Mouse (Mus musculus) c-Kit-positive CD71-negative TER-119-negative erythroid progenitor cells, embryonic 14.5 days (primary cell): ENCODE results near the gene Tmem265.
A peak's percentile ranks its signal among the peaks of the same experiment; 100 is the strongest.

Experiments
- DNase-seq: peaks from one replicate; pipeline ENCODE4 v3.0.0-alpha.2; 2013; ENCODE audit warnings: low read depth

Tmem265 gene

GRCm38 (mm10) chr7:127561340-127561858 lies at the start of gene Tmem265:
Gene Tmem265 (plus strand): TSS chr7:127561390.
- no peak for DNase-seq

GRCm38 (mm10) chr7:127511808-127512230 lies 49.4 kb upstream of the Tmem265 start, which contains the start of gene Srcap:
Gene Srcap (plus strand): TSS chr7:127511983.
- peak; percentile 92 for DNase-seq

- peak; percentile 89 for DNase-seq
Observed at GRCm38 (mm10) chr7:127512231-127513015, 48.8 kb upstream of the Tmem265 start.

GRCm38 (mm10) chr7:127513016-127513390 lies 48.2 kb upstream of the Tmem265 start:
- DNase-seq = peak; percentile 22

GRCm38 (mm10) chr7:127513781-127514180 lies 47.4 kb upstream of the Tmem265 start:
- DNase-seq = no peak

GRCm38 (mm10) chr7:127515846-127516245 lies 45.3 kb upstream of the Tmem265 start:
- DNase-seq = no peak

GRCm38 (mm10) chr7:127516344-127516743 lies 44.8 kb upstream of the Tmem265 start:
- DNase-seq = no peak

GRCm38 (mm10) chr7:127519284-127519683 lies 41.9 kb upstream of the Tmem265 start, which contains the start of gene Gm42715:
Gene Gm42715 (plus strand): TSS chr7:127519584.
- DNase-seq = no peak

- DNase-seq = no peak
Observed at GRCm38 (mm10) chr7:127541671-127542070, 19.5 kb upstream of the Tmem265 start.

GRCm38 (mm10) chr7:127549116-127549835 lies 11.9 kb upstream of the Tmem265 start:
- no peak for DNase-seq

GRCm38 (mm10) chr7:127551558-127551957 lies 9.6 kb upstream of the Tmem265 start:
- no peak for DNase-seq

- no peak for DNase-seq
Observed at GRCm38 (mm10) chr7:127560580-127560979, 610 bp upstream of the Tmem265 start.

- DNase-seq = no peak
Observed at GRCm38 (mm10) chr7:127564381-127565150, 3.4 kb downstream of the Tmem265 start.

- peak; percentile 88 for DNase-seq
Observed at GRCm38 (mm10) chr7:127572895-127573471, 11.8 kb downstream of the Tmem265 start, which contains the start of gene Phkg2. Gene Phkg2 (plus strand): TSS chr7:127573340.

GRCm38 (mm10) chr7:127573503-127574008 lies 12.4 kb downstream of the Tmem265 start:
- DNase-seq = no peak

GRCm38 (mm10) chr7:127574115-127574514 lies 12.9 kb downstream of the Tmem265 start:
- DNase-seq = no peak

GRCm38 (mm10) chr7:127583260-127583659 lies 22.1 kb downstream of the Tmem265 start:
- DNase-seq = no peak

- no peak for DNase-seq
Observed at GRCm38 (mm10) chr7:127585031-127585430, 23.8 kb downstream of the Tmem265 start.

GRCm38 (mm10) chr7:127586149-127586548 lies 25.0 kb downstream of the Tmem265 start:
- no peak for DNase-seq

GRCm38 (mm10) chr7:127587196-127587595 lies 26.0 kb downstream of the Tmem265 start:
- no peak for DNase-seq
